Mouse (Mus musculus): ENCODE data around the gene Gbp5.
"Not testable (repeated sequence)": the region's sequence is repeated elsewhere in the genome, so short reads cannot be mapped to it uniquely, and the experiment has no call there.

Gbp5 gene

DNA sequence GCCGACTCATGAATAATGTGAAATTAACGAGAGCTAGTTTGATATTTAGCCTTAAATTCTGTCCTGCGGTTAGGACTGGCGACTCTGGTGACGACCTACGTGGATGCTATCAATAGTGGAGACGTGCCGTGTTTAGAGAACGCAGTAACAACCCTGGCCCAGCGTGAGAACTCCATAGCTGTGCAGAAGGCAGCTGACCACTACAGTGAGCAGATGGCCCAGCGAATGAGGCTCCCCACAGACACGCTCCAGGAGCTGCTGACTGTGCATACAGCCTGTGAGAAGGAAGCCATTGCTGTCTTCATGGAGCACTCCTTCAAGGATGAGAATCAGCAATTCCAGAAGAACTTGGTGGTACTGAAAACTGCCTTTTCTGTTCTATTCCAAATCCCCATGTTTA, 49.0 kb downstream of the Gbp5 start:
- DNase-seq (ENCODE audit: low spot score) = not testable (repeated sequence)

GRCm38 (mm10) chr3:142546690-142547089, 52.9 kb downstream of the Gbp5 start:
- no peak for DNase-seq (ENCODE audit: low spot score)

DNA sequence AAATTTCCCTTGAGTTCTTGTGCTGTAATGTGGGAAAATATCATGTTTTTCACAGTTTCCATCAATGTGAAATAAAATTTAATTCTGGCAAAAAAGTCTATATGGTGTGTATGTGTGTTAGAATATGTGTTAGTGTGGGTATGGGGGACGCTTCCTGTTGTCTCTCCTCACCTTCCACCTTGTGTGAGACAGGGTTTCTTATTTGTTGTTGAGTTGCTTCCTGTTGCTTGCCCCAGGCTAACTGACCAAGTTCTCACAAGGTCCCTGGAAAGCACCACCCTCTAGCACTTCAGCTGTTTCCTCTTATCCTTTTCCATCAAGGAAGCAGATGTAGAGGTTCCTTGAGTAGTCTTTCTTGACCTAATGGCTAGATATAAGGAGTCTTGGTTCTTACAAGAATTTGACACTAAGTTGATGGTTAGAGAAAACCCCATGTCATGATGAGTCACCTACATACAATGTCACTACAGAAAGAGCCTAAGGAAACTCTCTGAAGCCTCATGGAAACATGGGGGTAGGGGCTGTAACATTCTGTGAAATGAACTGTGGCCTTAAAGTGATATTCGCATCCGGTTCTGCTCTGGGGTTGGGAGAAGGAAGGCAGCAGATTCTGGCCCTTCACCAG, 56.4 kb downstream of the Gbp5 start:
- no peak for DNase-seq (ENCODE audit: low spot score)

- DNase-seq (ENCODE audit: low spot score) = no peak
These were observed 60.8 kb downstream of the Gbp5 start for GRCm38 (mm10) chr3:142554601-142555000.

GRCm38 (mm10) chr3:142555623-142556022, 61.8 kb downstream of the Gbp5 start:
- no peak for DNase-seq (ENCODE audit: low spot score)

DNA sequence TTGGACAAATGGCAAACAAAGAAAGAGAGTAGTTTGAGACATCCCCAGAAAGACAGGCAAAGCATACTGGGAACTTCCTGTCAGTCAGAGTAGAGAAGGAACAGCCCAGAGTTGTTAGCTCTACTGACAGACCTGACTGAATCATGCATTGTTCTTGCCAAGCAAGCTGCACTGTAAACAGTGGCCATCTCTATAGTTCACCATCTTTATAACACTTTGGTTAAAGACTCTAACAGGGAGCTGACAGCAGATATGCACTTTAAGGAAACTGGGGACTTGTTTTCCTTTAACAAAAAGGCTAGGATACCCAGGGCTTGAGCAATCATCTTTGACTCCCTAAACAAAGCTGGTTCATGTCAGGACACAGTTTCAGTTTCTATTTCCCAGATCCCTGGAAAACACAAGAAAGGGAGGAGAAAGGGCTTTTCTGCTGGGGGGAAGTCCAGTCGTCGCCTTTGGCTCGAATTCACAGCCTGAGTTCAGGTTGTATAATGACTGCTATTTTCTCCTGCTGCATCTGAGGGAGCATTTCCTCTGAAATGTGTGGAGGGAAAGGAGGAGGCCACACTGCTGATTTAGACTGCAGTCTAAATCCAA, 66.0 kb downstream of the Gbp5 start, which contains the start of gene Gbp3:
Gbp3 (plus strand) TSS at position 395 of the 597 bp plus-strand sequence.
- peak; percentile 6 for DNase-seq (ENCODE audit: low spot score)

DNA sequence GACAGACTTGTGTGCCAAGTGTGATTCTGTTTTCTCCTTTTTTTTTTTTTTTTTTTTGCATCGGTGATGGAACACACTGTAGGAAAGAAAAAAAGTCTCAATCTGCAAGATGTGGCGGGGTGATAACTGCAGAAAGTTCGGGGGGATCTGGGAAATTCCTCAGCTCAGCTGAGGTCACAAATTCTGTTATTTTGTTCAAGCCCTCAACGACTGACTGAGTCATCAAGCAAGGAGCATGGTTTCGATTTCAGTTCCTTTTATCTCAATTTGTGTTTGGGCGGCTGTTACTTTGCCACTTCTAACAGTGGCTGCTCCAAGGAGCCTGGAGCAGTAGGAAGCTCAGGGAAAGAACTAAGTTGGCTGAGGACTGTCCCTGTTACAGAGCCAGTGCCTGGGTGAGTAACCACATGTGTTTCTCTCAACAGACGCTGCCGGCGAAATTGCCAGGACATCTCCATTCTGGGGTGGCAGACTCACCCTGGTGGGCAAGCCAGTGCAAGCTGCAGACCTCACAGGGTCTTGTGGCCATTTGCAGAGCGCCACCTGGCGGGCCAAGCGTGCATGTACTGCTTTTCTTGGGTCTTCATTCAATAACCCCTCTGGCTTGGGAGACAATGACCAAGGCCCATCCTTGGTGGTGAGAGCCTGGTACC, 66.6 kb downstream of the Gbp5 start:
- DNase-seq (ENCODE audit: low spot score) = peak; percentile 86

GRCm38 (mm10) chr3:142561045-142561646, 67.4 kb downstream of the Gbp5 start:
- no peak for DNase-seq (ENCODE audit: low spot score)

DNA sequence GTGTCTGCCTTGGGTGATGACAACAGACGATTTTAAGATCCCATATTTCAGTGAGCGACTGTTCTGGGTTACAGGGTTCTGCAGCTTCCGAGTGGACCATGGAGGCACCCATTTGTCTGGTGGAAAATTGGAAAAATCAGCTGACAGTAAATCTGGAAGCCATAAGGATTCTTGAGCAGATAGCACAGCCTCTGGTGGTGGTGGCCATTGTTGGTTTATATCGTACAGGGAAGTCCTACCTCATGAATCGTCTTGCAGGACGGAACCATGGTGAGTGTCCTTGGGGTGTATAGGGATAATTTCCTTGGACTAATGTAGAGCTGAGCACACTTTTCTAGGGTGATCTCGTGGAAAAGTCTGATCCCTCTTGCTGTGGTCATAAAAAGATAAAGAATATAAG, 67.9 kb downstream of the Gbp5 start:
- DNase-seq (ENCODE audit: low spot score) = no peak

DNA sequence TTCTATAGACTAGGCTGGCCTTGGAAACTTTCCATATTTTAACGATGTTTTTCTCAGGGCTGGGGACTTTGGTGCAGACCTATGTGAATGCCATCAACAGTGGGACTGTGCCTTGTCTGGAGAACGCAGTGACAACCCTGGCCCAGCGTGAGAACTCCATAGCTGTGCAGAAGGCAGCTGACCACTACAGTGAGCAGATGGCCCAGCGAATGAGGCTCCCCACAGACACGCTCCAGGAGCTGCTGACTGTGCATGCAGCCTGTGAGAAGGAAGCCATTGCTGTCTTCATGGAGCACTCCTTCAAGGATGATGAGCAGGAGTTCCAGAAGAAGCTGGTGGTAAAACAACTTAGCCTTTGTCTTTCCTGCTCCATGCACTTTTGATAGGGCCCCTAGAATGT, 73.7 kb downstream of the Gbp5 start:
- not testable (repeated sequence) for DNase-seq (ENCODE audit: low spot score)

DNA sequence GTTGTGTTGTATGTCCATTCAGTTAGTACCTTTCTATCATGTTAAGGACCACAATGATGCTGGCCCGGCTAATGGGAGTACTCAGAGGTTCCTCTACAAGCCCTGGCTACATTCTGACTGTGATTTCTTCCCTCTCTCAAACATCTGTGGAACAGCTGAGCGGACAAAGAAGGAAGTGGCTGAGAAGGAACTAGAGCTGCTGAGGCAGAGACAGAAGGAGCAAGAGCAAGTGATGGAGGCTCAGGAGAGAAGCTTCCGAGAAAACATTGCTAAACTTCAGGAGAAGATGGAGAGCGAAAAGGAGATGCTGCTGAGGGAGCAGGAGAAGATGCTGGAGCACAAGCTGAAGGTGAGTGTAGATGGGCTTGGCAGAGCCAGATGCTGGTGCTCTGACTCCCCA, 77.0 kb downstream of the Gbp5 start:
- no peak for DNase-seq (ENCODE audit: low spot score)

Data from urinary bladder, postnatal 25 days (tissue).